Comparison of ENCODE assay signal across 25 mouse cellular contexts in the genomic region with DNA sequence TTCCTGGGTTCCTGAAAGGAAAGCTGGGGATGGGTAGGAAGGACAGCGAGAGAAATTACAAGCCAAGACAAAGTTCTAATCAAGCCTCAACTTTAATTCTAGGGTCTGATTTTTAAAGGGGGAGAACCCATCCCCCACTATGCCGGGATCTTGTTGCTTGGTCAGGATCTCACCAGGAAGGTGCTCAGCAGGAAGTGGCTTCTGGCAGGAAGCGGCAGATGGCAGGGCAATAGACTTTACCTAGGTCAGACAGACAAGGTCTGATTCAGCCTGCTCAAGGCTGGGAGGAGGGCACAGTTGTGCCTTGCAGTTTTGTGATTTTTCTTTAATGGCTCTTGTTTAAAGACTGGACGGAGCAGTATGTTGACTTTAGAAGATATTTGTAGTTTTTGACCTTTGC. TPM values are rescaled to one million over a fixed set of nuclear protein-coding genes. Genes with fewer than 3 reads are reported as not detected.
DNase-seq lines count a peak whose midpoint lies in the region; TF ChIP-seq lines count a peak whose summit lies in the region.
"Had no signal": no experiment of that assay in that cellular context is flagged by ENCODE, and none has a peak within 500 bp of the region (broad histone marks: within the 10 kb centered on the region; RNA-seq: fewer than 3 reads in every experiment).

No protein-coding gene starts in this region.

- DNase-seq in thymus, adult 2 months = peak; percentile 39
- peak; percentile 29 to 32 for DNase-seq in thymus, postnatal 10 days (ENCODE audit: low spot score in 2 of 2)
- peak; percentile 52 for DNase-seq in thymus, postnatal 25 days
- DNase-seq in thymus, postnatal 4 days = peak; percentile 39
- DNase-seq in urinary bladder, adult 2 months (ENCODE audit: low spot score) = no peak
- no peak for DNase-seq in midbrain, embryonic 10.5 days (ENCODE audit: low spot score)
- no peak for DNase-seq in adrenal gland, postnatal 10 days
- DNase-seq in cerebellum, adult 9-10 months = no peak
- DNase-seq: adrenal gland, adult 8-10 months; adrenal gland, postnatal 25 days; B cell, adult 2 months; cerebellum, adult 11 months; cerebellum, adult 18-20 months; cerebellum, adult 8-10 months; cerebellum, postnatal 10 days; cerebellum, postnatal 25 days; forebrain, postnatal 0 days had no signal

- 35% methylated on average over 4 of the region's 4 CpGs for WGBS in thymus, adult 2 months
- 74% methylated on average over 4 of the region's 4 CpGs for WGBS in midbrain, embryonic 10.5 days

- no peaks in the 10 kb centered on the region for H3K27me3 ChIP-seq in thymus, adult 2 months (ENCODE audit: control insufficient read depth, insufficient read depth, low read length)
- peaks cover 3% of the 10 kb centered on the region; the same call in 1 of the 2 replicates for H3K27me3 ChIP-seq in midbrain, embryonic 10.5 days (ENCODE audit: low read depth, poor library complexity, severe bottlenecking)
- H3K27me3 ChIP-seq: embryonic facial prominence, embryonic 12.5 days; forebrain, embryonic 13.5 days; forebrain, embryonic 15.5 days had no signal

- H3K4me1 ChIP-seq in thymus, adult 2 months (replicated peaks; ENCODE audit: control insufficient read depth, insufficient read depth, low read length) = peaks cover 23% of the 10 kb centered on the region
- peaks cover 20% of the 10 kb centered on the region for H3K4me1 ChIP-seq in midbrain, embryonic 10.5 days
- H3K4me1 ChIP-seq: embryonic facial prominence, embryonic 12.5 days had no signal

- H3K4me3 ChIP-seq in thymus, adult 2 months (ENCODE audit: control insufficient read depth, insufficient read depth, low read length) = no peak overlapping the region
- H3K4me3 ChIP-seq in midbrain, embryonic 10.5 days = no peak overlapping the region
- H3K4me3 ChIP-seq: embryonic facial prominence, embryonic 10.5 days; embryonic facial prominence, embryonic 12.5 days; forebrain, embryonic 13.5 days; forebrain, embryonic 15.5 days had no signal

- TF ChIP-seq CTCF in thymus, adult 2 months (IDR thresholded peaks at IDR 0.05; ENCODE audit: borderline replicate concordance, control insufficient read depth, extremely low read depth, insufficient read depth, low read length, poor library complexity) = no peak

- no peaks in the 10 kb centered on the region for H3K9me3 ChIP-seq in midbrain, embryonic 10.5 days (replicated peaks)
- H3K9me3 ChIP-seq: embryonic facial prominence, embryonic 10.5 days; embryonic facial prominence, embryonic 12.5 days; forebrain, embryonic 13.5 days; forebrain, embryonic 15.5 days had no signal

- H3K27ac ChIP-seq in thymus, adult 2 months (ENCODE audit: control insufficient read depth, insufficient read depth, low read length) = no peak overlapping the region
- H3K27ac ChIP-seq in midbrain, embryonic 10.5 days (replicated peaks) = no peak overlapping the region
- H3K27ac ChIP-seq: embryonic facial prominence, embryonic 10.5 days; embryonic facial prominence, embryonic 12.5 days; forebrain, embryonic 13.5 days; forebrain, embryonic 15.5 days had no signal

- no peak for TF ChIP-seq POLR2A in thymus, adult 2 months (IDR thresholded peaks at IDR 0.05; ENCODE audit: control insufficient read depth, extremely low read depth, insufficient read depth, low read length, poor library complexity)

- no peaks in the 10 kb centered on the region for H3K36me3 ChIP-seq in thymus, adult 2 months (ENCODE audit: control insufficient read depth, insufficient read depth, low read length)
- H3K36me3 ChIP-seq in midbrain, embryonic 10.5 days = no peaks in the 10 kb centered on the region
- H3K36me3 ChIP-seq: embryonic facial prominence, embryonic 10.5 days; embryonic facial prominence, embryonic 12.5 days; forebrain, embryonic 15.5 days; G1E had no signal

RNA-seq across cellular contexts. Expression of a gene that starts 15.9 kb away (rescaled TPM):
- polyA plus RNA-seq in thymus, adult 2 months (2012; rRNA removed) = 13.6 and 16.6 TPM in 2 replicates
- 2.5 and 2.8 TPM in 2 replicates for polyA plus RNA-seq in urinary bladder, adult 2 months (2012; rRNA removed)
- 61.5 and 86.9 TPM in 2 replicates for polyA plus RNA-seq in midbrain, embryonic 10.5 days (2016; fragmentation: Nextera tagmentation; extraction: Ambion mirVana)
- total RNA-seq in adrenal gland, postnatal 10 days (2021) = 1 to 10 TPM; 6.7 to 10.0 TPM
- total RNA-seq: CH12.LX had no signal
- polyA plus RNA-seq: activated CD4-positive, CD25-positive, alpha-beta regulatory T cell, adult 4 months; CD4-positive, CD25-positive, alpha-beta regulatory T cell, adult 4 months; G1E had no signal

Comparison
In these comparisons a context has a peak if more than half of its experiments do, and no peak if none do; other contexts are left out.
1. DNase-seq: peak in thymus, adult 2 months (single experiment), thymus, postnatal 10 days (2 of 2), thymus, postnatal 25 days (single experiment) and thymus, postnatal 4 days (single experiment); none in urinary bladder, adult 2 months (single experiment), midbrain, embryonic 10.5 days (single experiment), adrenal gland, postnatal 10 days (single experiment) and cerebellum, adult 9-10 months (single experiment).